ENCODE assay signal across 12 mouse cellular contexts in genomic region chr2:131265056-131265455, GRCm38 (mm10). TPM values are rescaled to one million over a fixed set of nuclear protein-coding genes. Genes with fewer than 3 reads are reported as not detected.
DNase-seq lines count a peak whose midpoint lies in the region; ATAC-seq and TF ChIP-seq lines count a peak whose summit lies in the region.
"Had no signal": no experiment of that assay in that cellular context is flagged by ENCODE, and none has a peak within 500 bp of the region (broad histone marks: within the 10 kb centered on the region; RNA-seq: fewer than 3 reads in every experiment).

No protein-coding gene starts in this region.

- no peak for TF ChIP-seq POLR2A in cerebellum, adult 2 months (IDR thresholded peaks at IDR 0.05; ENCODE audit: borderline replicate concordance, insufficient read depth, low read length)

- WGBS in embryonic facial prominence, embryonic 14.5 days = 83% methylated on average over 2 of the region's 2 CpGs
- 81% methylated on average over 2 of the region's 2 CpGs for WGBS in liver, embryonic 13.5 days (ENCODE audit: insufficient replicate concordance)
- WGBS in cerebellum, adult 2 months = 57% methylated on average over 2 of the region's 2 CpGs

- peak overlapping the region; percentile 59 for H3K4me3 ChIP-seq in megakaryocyte, embryonic 14.5 days (replicated peaks)
- H3K4me3 ChIP-seq in embryonic facial prominence, embryonic 14.5 days (ENCODE audit: low read depth, low read length) = no peak overlapping the region
- H3K4me3 ChIP-seq in liver, embryonic 13.5 days (replicated peaks) = 0 out of 2 replicates have a peak overlapping the region, but pooled peaks have one; percentile 8
- no peak overlapping the region for H3K4me3 ChIP-seq in cerebellum, adult 2 months (replicated peaks; ENCODE audit: insufficient read depth, low read depth, low read length)
- H3K4me3 ChIP-seq: midbrain, embryonic 13.5 days had no signal

- no peak for ATAC-seq in megakaryocyte, adult 5-6 weeks (ENCODE audit: poor library complexity, severe bottlenecking)
- ATAC-seq in embryonic facial prominence, embryonic 14.5 days (ENCODE audit: low read depth) = no peak
- no peak for ATAC-seq in liver, embryonic 13.5 days (ENCODE audit: low read depth)
- ATAC-seq: CD4-positive, CD25-positive, alpha-beta regulatory T cell, adult 4 months; lung, postnatal 0 days; midbrain, embryonic 13.5 days had no signal

- H3K4me1 ChIP-seq in megakaryocyte, embryonic 14.5 days = peaks cover 62% of the 10 kb centered on the region
- peaks cover 22% of the 10 kb centered on the region for H3K4me1 ChIP-seq in embryonic facial prominence, embryonic 14.5 days (ENCODE audit: control insufficient read depth, insufficient read depth, low read length)
- peaks cover 49% of the 10 kb centered on the region for H3K4me1 ChIP-seq in liver, embryonic 13.5 days (replicated peaks)
- no peaks in the 10 kb centered on the region; the same call in 1 of the 2 replicates for H3K4me1 ChIP-seq in cerebellum, adult 2 months (ENCODE audit: control insufficient read depth, insufficient read depth, low read length)

- peak overlapping the region; percentile 76; the same call in 1 of the 2 replicates for H3K4me2 ChIP-seq in embryonic facial prominence, embryonic 14.5 days (ENCODE audit: low read depth, low read length)
- peak overlapping the region; percentile 80 for H3K4me2 ChIP-seq in liver, embryonic 13.5 days

- no peak overlapping the region for H3K9ac ChIP-seq in embryonic facial prominence, embryonic 14.5 days (ENCODE audit: low read depth, low read length)
- H3K9ac ChIP-seq in liver, embryonic 13.5 days = peak overlapping the region; percentile 97; the same call in 1 of the 2 replicates
- H3K9ac ChIP-seq: midbrain, embryonic 13.5 days had no signal

- peaks cover 33% of the 10 kb centered on the region for H3K36me3 ChIP-seq in megakaryocyte, embryonic 14.5 days (replicated peaks; ENCODE audit: low read length)
- no peaks in the 10 kb centered on the region; the same call in 1 of the 2 replicates for H3K36me3 ChIP-seq in embryonic facial prominence, embryonic 14.5 days (ENCODE audit: control insufficient read depth, insufficient read depth, low read length)
- peaks cover 3% of the 10 kb centered on the region for H3K36me3 ChIP-seq in liver, embryonic 13.5 days
- H3K36me3 ChIP-seq: midbrain, embryonic 13.5 days had no signal

- TF ChIP-seq CTCF in cerebellum, adult 2 months (IDR thresholded peaks at IDR 0.05; ENCODE audit: borderline replicate concordance, insufficient read depth, low read depth, low read length) = no peak

- DNase-seq in heart, adult 11 months = peak; percentile 88
- no peak for DNase-seq in heart, adult 9 months (ENCODE audit: low spot score in 2 of 2)
- no peak for DNase-seq in embryonic facial prominence, embryonic 14.5 days (ENCODE audit: low spot score)
- DNase-seq in liver, embryonic 13.5 days = no peak
- DNase-seq in cerebellum, adult 2 months = no peak
- DNase-seq: heart, postnatal 4 days; kidney, adult 9 months had no signal

- H3K27me3 ChIP-seq in megakaryocyte, embryonic 14.5 days (replicated peaks) = no peaks in the 10 kb centered on the region
- H3K27me3 ChIP-seq in embryonic facial prominence, embryonic 14.5 days (replicated peaks; ENCODE audit: control insufficient read depth, insufficient read depth, low read length) = no peaks in the 10 kb centered on the region
- no peaks in the 10 kb centered on the region for H3K27me3 ChIP-seq in liver, embryonic 13.5 days
- H3K27me3 ChIP-seq in cerebellum, adult 2 months (ENCODE audit: control insufficient read depth, insufficient read depth, low read length) = no peaks in the 10 kb centered on the region
- H3K27me3 ChIP-seq: midbrain, embryonic 13.5 days had no signal

- no peaks in the 10 kb centered on the region for H3K9me3 ChIP-seq in megakaryocyte, embryonic 14.5 days
- no peaks in the 10 kb centered on the region for H3K9me3 ChIP-seq in embryonic facial prominence, embryonic 14.5 days (ENCODE audit: control insufficient read depth, low read length)
- no peaks in the 10 kb centered on the region for H3K9me3 ChIP-seq in liver, embryonic 13.5 days (replicated peaks)
- H3K9me3 ChIP-seq: midbrain, embryonic 13.5 days had no signal

- no peak overlapping the region for H3K27ac ChIP-seq in embryonic facial prominence, embryonic 14.5 days (replicated peaks; ENCODE audit: low read depth, low read length)
- H3K27ac ChIP-seq in liver, embryonic 13.5 days = no peak overlapping the region
- H3K27ac ChIP-seq in cerebellum, adult 2 months (ENCODE audit: insufficient read depth, low read length) = no peak overlapping the region
- H3K27ac ChIP-seq: midbrain, embryonic 13.5 days had no signal

RNA-seq across cellular contexts. Expression of gene Pank2, which starts 2.8 kb away (rescaled TPM):
- polyA plus RNA-seq in megakaryocyte, embryonic 14.5 days (2012; ENCODE audit: insufficient read depth, low replicate concordance) = 8.5 and 15.6 TPM in 2 replicates
- 60.1 and 74.2 TPM in 2 replicates for total RNA-seq in megakaryocyte, adult 5-6 weeks (2015)
- 42.9 and 51.0 TPM in 2 replicates for total RNA-seq in megakaryocyte, adult 5-6 weeks (2017)
- polyA plus RNA-seq in embryonic facial prominence, embryonic 14.5 days (2014; fragmentation: Nextera tagmentation; extraction: Ambion mirVana) = 36.0 and 40.1 TPM in 2 replicates
- 21.9 and 27.8 TPM in 2 replicates for polyA plus RNA-seq in liver, embryonic 13.5 days (2015; fragmentation: Nextera tagmentation; extraction: Ambion mirVana)
- 35.6 and 36.7 TPM in 2 replicates for polyA plus RNA-seq in cerebellum, adult 2 months (2012; rRNA removed)

RNA-seq across cellular contexts. Expression of gene Mavs, which starts 31.2 kb away (rescaled TPM):
- polyA plus RNA-seq in megakaryocyte, embryonic 14.5 days (2012; ENCODE audit: insufficient read depth, low replicate concordance) = 12.8 and 15.6 TPM in 2 replicates
- total RNA-seq in megakaryocyte, adult 5-6 weeks (2015) = 17.3 and 20.8 TPM in 2 replicates
- 14.4 and 14.8 TPM in 2 replicates for total RNA-seq in megakaryocyte, adult 5-6 weeks (2017)
- polyA plus RNA-seq in embryonic facial prominence, embryonic 14.5 days (2014; fragmentation: Nextera tagmentation; extraction: Ambion mirVana) = 18.4 and 19.6 TPM in 2 replicates
- 27.1 and 31.1 TPM in 2 replicates for polyA plus RNA-seq in liver, embryonic 13.5 days (2015; fragmentation: Nextera tagmentation; extraction: Ambion mirVana)
- 11.6 and 12.6 TPM in 2 replicates for polyA plus RNA-seq in cerebellum, adult 2 months (2012; rRNA removed)

RNA-seq across cellular contexts. Expression of gene Ap5s1, which starts 58.2 kb away (rescaled TPM):
- 7.7 and 14.6 TPM in 2 replicates for polyA plus RNA-seq in megakaryocyte, embryonic 14.5 days (2012; ENCODE audit: insufficient read depth, low replicate concordance)
- total RNA-seq in megakaryocyte, adult 5-6 weeks (2015) = 13.6 and 14.0 TPM in 2 replicates
- 8.4 and 13.5 TPM in 2 replicates for total RNA-seq in megakaryocyte, adult 5-6 weeks (2017)
- 23.5 and 25.1 TPM in 2 replicates for polyA plus RNA-seq in embryonic facial prominence, embryonic 14.5 days (2014; fragmentation: Nextera tagmentation; extraction: Ambion mirVana)
- polyA plus RNA-seq in liver, embryonic 13.5 days (2015; fragmentation: Nextera tagmentation; extraction: Ambion mirVana) = 18.1 and 19.7 TPM in 2 replicates
- polyA plus RNA-seq in cerebellum, adult 2 months (2012; rRNA removed) = 43.7 and 44.7 TPM in 2 replicates

Comparison
In these comparisons a context has a peak if more than half of its experiments do, and no peak if none do; other contexts are left out.
1. H3K4me3 ChIP-seq: peak in megakaryocyte, embryonic 14.5 days (single experiment) and liver, embryonic 13.5 days (single experiment); none in embryonic facial prominence, embryonic 14.5 days (single experiment) and cerebellum, adult 2 months (single experiment).